Mouse (Mus musculus) adipocyte (in vitro differentiated cells): ENCODE data around the gene Capza2.

ENCODE experiments used
- DNase-seq: peaks from one replicate; pipeline ENCODE4 v3.0.0-alpha.2; 2016; ENCODE audit warnings: low spot score

Gene Capza2

GRCm38 (mm10) chr6:17705973-17706372 is 69.9 kb downstream of the Capza2 start:
- no peak for DNase-seq
